Mouse (Mus musculus): Measurements from ENCODE around the gene Cd109.

The Cd109 gene

GRCm38 (mm10) chr9:78646008-78646777 is 30.8 kb downstream of the Cd109 start:
- DNase-seq (ENCODE audit: low spot score) = peak; percentile 88

- DNase-seq (ENCODE audit: low spot score) = no peak
Observed at GRCm38 (mm10) chr9:78648641-78649040, 33.3 kb downstream of the Cd109 start.

- DNase-seq (ENCODE audit: low spot score) = no peak
Observed at GRCm38 (mm10) chr9:78649398-78649797, 34.1 kb downstream of the Cd109 start.

GRCm38 (mm10) chr9:78657564-78657963 is 42.2 kb downstream of the Cd109 start:
- DNase-seq (ENCODE audit: low spot score) = no peak

- no peak for DNase-seq (ENCODE audit: low spot score)
Observed at GRCm38 (mm10) chr9:78671446-78671985, 56.2 kb downstream of the Cd109 start.

- peak; percentile 83 for DNase-seq (ENCODE audit: low spot score)
Observed at GRCm38 (mm10) chr9:78700691-78701090, 85.3 kb downstream of the Cd109 start.

- no peak for DNase-seq (ENCODE audit: low spot score)
Observed at GRCm38 (mm10) chr9:78702509-78703239, 87.3 kb downstream of the Cd109 start.

GRCm38 (mm10) chr9:78720888-78721798 is 105.8 kb downstream of the Cd109 start:
- peak; percentile 8 for DNase-seq (ENCODE audit: low spot score)

- DNase-seq (ENCODE audit: low spot score) = no peak
Observed at GRCm38 (mm10) chr9:78731931-78732330, 116.6 kb downstream of the Cd109 start.

GRCm38 (mm10) chr9:78735519-78735918 is 120.2 kb downstream of the Cd109 start:
- no peak for DNase-seq (ENCODE audit: low spot score)

GRCm38 (mm10) chr9:78742012-78742411 is 126.7 kb downstream of the Cd109 start:
- no peak for DNase-seq (ENCODE audit: low spot score)

- DNase-seq (ENCODE audit: low spot score) = no peak
Observed at GRCm38 (mm10) chr9:78750246-78750645, 134.9 kb downstream of the Cd109 start.

All from embryo, embryonic 10.5 days (tissue).